Mouse (Mus musculus): ENCODE results near the gene Cad. TPM values are rescaled to one million over a fixed set of nuclear protein-coding genes. Genes with fewer than 3 reads are reported as not detected.

Cad gene
- polyA plus RNA-seq, 1 experiment from 2014 or later = 11.6 TPM

GRCm38 (mm10) chr5:31123481-31123880 is 68.9 kb downstream of the Cad start:
- no peaks in the 10 kb centered on the region for H3K9me3 ChIP-seq (replicated peaks)
- H3K9ac ChIP-seq (replicated peaks) = no peak overlapping the region
- H3K27ac ChIP-seq (replicated peaks) = no peak overlapping the region
- no peaks in the 10 kb centered on the region for H3K27me3 ChIP-seq (replicated peaks)
- H3K36me3 ChIP-seq = no peaks in the 10 kb centered on the region
- no peaks in the 10 kb centered on the region for H3K4me1 ChIP-seq
- no peak overlapping the region for H3K4me2 ChIP-seq
- 55% methylated on average over 2 of the region's 2 CpGs for WGBS
- no peak for ATAC-seq (ENCODE audit: low FRiP score)
- H3K4me3 ChIP-seq (replicated peaks) = no peak overlapping the region

- Histone ChIP-seq H3K27ac (replicated peaks) (no peak overlapping the region), H3K9me3 (replicated peaks) (no peaks in the 10 kb centered on the region), H3K9ac (replicated peaks) (no peak overlapping the region), H3K4me2 (no peak overlapping the region), H3K4me3 (replicated peaks) (no peak overlapping the region), H3K36me3 (no peaks in the 10 kb centered on the region), H3K27me3 (replicated peaks) (0 out of 2 replicates have a peak, but pooled peaks cover 2% of the 10 kb centered on the region), H3K4me1 (no peaks in the 10 kb centered on the region)
- no peak for ATAC-seq (ENCODE audit: low FRiP score)
- 40% methylated on average over 5 of the region's 5 CpGs for WGBS
Observed at GRCm38 (mm10) chr5:31126050-31126449, 71.5 kb downstream of the Cad start.

Other genes with a start within 250 kb of the Cad start
- gene Mapre3, start 240.1 kb upstream of the Cad start, polyA plus RNA-seq (2015; fragmentation: Nextera tagmentation; extraction: Ambion mirVana) = 135 and 164 TPM in 2 replicates
- 69.9 and 71.2 TPM in 2 replicates for gene Tmem214, start 186.8 kb upstream of the Cad start, polyA plus RNA-seq (2015; fragmentation: Nextera tagmentation; extraction: Ambion mirVana)
- 18.9 and 21.1 TPM in 2 replicates for gene Agbl5, start 166.1 kb upstream of the Cad start, polyA plus RNA-seq (2015; fragmentation: Nextera tagmentation; extraction: Ambion mirVana)
- 244 and 282 TPM in 2 replicates for gene Ost4, start 147.0 kb upstream of the Cad start, polyA plus RNA-seq (2015; fragmentation: Nextera tagmentation; extraction: Ambion mirVana)
- gene Emilin1, start 141.4 kb upstream of the Cad start, polyA plus RNA-seq (2015; fragmentation: Nextera tagmentation; extraction: Ambion mirVana) = 24.5 and 52.1 TPM in 2 replicates
- gene Khk, start 133.3 kb upstream of the Cad start, polyA plus RNA-seq (2015; fragmentation: Nextera tagmentation; extraction: Ambion mirVana) = 12.7 and 17.0 TPM in 2 replicates
- gene Cgref1, start 109.2 kb upstream of the Cad start, polyA plus RNA-seq (2015; fragmentation: Nextera tagmentation; extraction: Ambion mirVana) = 68.9 and 80.2 TPM in 2 replicates
- 124 and 125 TPM in 2 replicates for gene Preb, start 94.4 kb upstream of the Cad start, polyA plus RNA-seq (2015; fragmentation: Nextera tagmentation; extraction: Ambion mirVana)
- 0.13 TPM in 1 of 2 replicates, not detected in the other for gene Tcf23, start 86.1 kb upstream of the Cad start, polyA plus RNA-seq (2015; fragmentation: Nextera tagmentation; extraction: Ambion mirVana)
- 173 and 179 TPM in 2 replicates for gene Atraid, start 6.5 kb upstream of the Cad start, polyA plus RNA-seq (2015; fragmentation: Nextera tagmentation; extraction: Ambion mirVana)
- 16.7 and 17.8 TPM in 2 replicates for gene Slc5a6, start 5.9 kb upstream of the Cad start, polyA plus RNA-seq (2015; fragmentation: Nextera tagmentation; extraction: Ambion mirVana)
- gene Dnajc5g, start 51.5 kb downstream of the Cad start, polyA plus RNA-seq (2015; fragmentation: Nextera tagmentation; extraction: Ambion mirVana) = not detected in 2 replicates
- gene Slc30a3, start 53.5 kb downstream of the Cad start, polyA plus RNA-seq (2015; fragmentation: Nextera tagmentation; extraction: Ambion mirVana) = 44.9 and 55.5 TPM in 2 replicates
- gene Trim54, start 61.9 kb downstream of the Cad start, polyA plus RNA-seq (2015; fragmentation: Nextera tagmentation; extraction: Ambion mirVana) = 0.33 and 1.5 TPM in 2 replicates
- 0.41 TPM in 1 of 2 replicates, not detected in the other for gene Ucn, start 84.0 kb downstream of the Cad start, polyA plus RNA-seq (2015; fragmentation: Nextera tagmentation; extraction: Ambion mirVana)
- gene Mpv17, start 99.5 kb downstream of the Cad start, polyA plus RNA-seq (2015; fragmentation: Nextera tagmentation; extraction: Ambion mirVana) = 57.4 and 58.0 TPM in 2 replicates
- 1.5 and 1.9 TPM in 2 replicates for gene Gm29609, start 125.1 kb downstream of the Cad start, polyA plus RNA-seq (2015; fragmentation: Nextera tagmentation; extraction: Ambion mirVana)
- 54.0 and 61.9 TPM in 2 replicates for gene Gtf3c2, start 125.4 kb downstream of the Cad start, polyA plus RNA-seq (2015; fragmentation: Nextera tagmentation; extraction: Ambion mirVana)
- gene Snx17, start 138.4 kb downstream of the Cad start, polyA plus RNA-seq (2015; fragmentation: Nextera tagmentation; extraction: Ambion mirVana) = 111 and 120 TPM in 2 replicates
- 86.8 and 90.4 TPM in 2 replicates for gene Eif2b4, start 138.7 kb downstream of the Cad start, polyA plus RNA-seq (2015; fragmentation: Nextera tagmentation; extraction: Ambion mirVana)
- gene Zfp513, start 147.5 kb downstream of the Cad start, polyA plus RNA-seq (2015; fragmentation: Nextera tagmentation; extraction: Ambion mirVana) = 14.2 and 14.9 TPM in 2 replicates
- gene Ppm1g, start 165.9 kb downstream of the Cad start, polyA plus RNA-seq (2015; fragmentation: Nextera tagmentation; extraction: Ambion mirVana) = 167 and 173 TPM in 2 replicates
- 166 and 168 TPM in 2 replicates for gene Nrbp1, start 186.1 kb downstream of the Cad start, polyA plus RNA-seq (2015; fragmentation: Nextera tagmentation; extraction: Ambion mirVana)
- 0.36 and 0.51 TPM in 2 replicates for gene Gm9970, start 186.5 kb downstream of the Cad start, polyA plus RNA-seq (2015; fragmentation: Nextera tagmentation; extraction: Ambion mirVana)
- 3.0 and 11.2 TPM in 2 replicates for gene Krtcap3, start 196.9 kb downstream of the Cad start, polyA plus RNA-seq (2015; fragmentation: Nextera tagmentation; extraction: Ambion mirVana)
- 28.9 and 30.4 TPM in 2 replicates for gene Ift172, start 236.3 kb downstream of the Cad start, polyA plus RNA-seq (2015; fragmentation: Nextera tagmentation; extraction: Ambion mirVana)
- gene Fndc4, start 241.3 kb downstream of the Cad start, polyA plus RNA-seq (2015; fragmentation: Nextera tagmentation; extraction: Ambion mirVana) = 102 and 129 TPM in 2 replicates
- gene Gckr, start 242.7 kb downstream of the Cad start, polyA plus RNA-seq (2015; fragmentation: Nextera tagmentation; extraction: Ambion mirVana) = 0.10 and 0.24 TPM in 2 replicates

Measured in neural tube, embryonic 15.5 days (tissue).